Mouse (Mus musculus) T-helper 2 cell (primary cell): ENCODE measurements around the gene Xkrx.
"Not testable (repeated sequence)": the region's sequence is repeated elsewhere in the genome, so short reads cannot be mapped to it uniquely, and the experiment has no call there.

ENCODE experiments used
- in situ Hi-C: fragments of 300-600 bp; cut with MboI, MseI; formaldehyde crosslinking; loops from one replicate; pipeline ENCODE4 v1.15.1; 2025; ENCODE audit warnings: high pct_unique_total_duplicates

Xkrx gene

DNA sequence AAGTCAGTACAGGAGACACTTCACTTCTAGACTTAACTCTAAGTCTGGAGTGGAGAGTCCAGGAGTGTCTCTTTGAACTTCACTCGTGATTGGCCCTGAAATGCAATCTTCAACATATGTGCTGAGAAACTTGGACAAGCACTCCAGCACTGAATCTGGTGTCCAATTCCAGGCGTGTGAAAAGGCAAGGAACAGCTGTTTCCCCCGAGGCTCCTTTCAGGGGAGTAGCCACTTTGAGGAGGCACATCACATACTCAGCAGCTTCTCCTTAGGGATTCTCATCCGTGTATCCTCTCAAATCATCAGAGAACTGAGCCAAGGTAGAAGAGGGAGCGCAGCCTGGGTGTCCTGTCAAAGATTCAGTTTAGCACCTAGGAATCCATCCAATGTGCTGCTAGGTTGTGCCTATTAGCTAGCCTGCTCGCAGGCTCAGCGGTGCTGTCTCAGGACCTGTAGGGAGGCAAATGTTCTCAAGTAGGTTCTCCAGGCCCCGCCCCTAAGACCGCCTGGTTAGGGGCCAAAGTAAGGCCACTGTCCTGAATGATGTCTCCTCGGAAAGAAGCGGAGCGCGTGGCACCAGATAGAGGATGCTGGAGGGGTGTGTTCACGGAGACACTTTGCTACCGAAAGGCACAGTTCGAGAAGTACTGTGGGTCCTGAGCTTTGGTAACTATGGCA is at the start of gene Xkrx:
Xkrx (minus strand) TSS at position 34 of the 678 bp plus-strand sequence.
- in situ Hi-C loops: no loop called here

DNA sequence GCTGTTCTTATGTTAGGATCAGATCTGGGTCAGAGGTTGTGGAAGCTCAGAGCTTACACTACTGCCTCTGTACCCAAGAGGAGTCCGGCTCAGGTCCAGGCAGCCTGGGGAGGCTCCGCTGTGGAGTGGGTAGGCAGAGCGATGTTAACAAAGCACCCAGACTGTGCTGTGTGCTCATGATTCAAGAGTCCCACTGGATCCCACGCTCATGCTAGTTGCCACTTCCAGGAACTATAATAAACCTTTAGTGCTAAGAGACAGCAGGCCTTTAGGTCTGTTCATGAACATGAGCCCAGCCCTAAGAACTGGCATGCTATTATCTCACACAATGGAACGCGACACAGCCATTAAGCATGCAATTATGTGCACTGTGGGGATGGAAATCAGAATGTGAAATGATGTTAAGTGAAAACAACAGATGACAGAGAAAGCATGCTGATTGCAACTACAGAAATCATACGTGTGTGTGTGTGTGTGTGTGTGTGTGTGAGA is 49.3 kb upstream of the Xkrx start:
- in situ Hi-C loops: no loop called here

DNA sequence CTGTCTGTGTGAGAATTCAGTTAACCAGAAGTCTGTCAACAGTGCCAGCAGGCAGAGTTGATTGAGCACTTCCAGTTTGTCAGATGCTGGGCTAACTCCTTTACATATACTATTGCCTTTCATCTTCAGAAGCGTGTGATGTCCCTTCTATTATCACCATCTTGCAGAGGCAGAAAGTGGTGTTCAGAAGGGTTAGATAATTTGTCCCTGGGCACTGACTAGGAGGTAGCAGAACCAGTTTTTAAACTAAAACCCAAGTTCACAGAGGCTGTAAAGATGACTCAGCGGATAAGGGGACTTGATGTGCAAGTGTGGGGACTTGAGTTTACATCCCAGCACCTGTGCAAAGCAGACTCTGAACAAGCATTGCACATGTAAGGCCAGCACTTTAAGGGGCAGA is 46.6 kb upstream of the Xkrx start:
- in situ Hi-C loops: no loop called here

DNA sequence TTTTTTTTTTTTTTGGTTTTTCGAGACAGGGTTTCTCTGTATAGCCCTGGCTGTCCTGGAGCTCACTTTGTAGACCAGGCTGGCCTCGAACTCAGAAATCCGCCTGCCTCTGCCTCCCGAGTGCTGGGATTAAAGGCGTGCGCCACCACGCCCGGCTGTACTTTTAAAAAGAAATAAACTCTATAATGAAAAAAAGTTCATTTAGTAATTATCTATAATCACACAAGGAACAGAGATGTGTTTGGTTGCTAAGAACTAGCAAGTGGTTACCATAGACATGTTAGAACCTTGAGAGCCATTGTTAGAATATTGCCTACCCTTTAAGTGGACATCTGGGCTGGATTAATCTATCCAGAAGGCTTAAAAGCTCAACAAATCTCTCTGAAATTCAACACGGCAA is 25.3 kb upstream of the Xkrx start, which contains the start of gene Arl13a:
Arl13a (plus strand) TSS at position 301 of the 400 bp plus-strand sequence.
- in situ Hi-C loops: not testable (repeated sequence)

- in situ Hi-C loops: no loop called here
Observed at GRCm38 (mm10) chrX:134174699-134175098, 12.8 kb upstream of the Xkrx start.

DNA sequence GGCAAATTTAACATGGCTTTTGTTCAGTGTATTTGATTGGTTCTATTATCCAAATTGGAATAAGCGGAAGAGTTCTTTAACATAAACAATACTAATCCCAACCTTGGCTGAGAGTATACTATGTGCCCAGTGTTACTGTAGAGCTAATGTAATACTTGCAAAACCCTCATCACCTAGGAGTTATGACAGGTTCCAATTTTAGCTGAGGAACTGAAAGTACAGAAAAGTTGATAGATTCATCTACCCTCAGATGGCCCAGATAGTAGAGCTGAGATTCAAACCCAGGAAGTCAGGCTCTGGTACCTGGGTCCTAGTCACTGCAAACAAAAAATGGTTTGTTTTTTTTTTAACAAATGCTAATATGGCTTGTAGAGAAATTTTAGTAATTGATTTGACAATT is 8.7 kb upstream of the Xkrx start:
- in situ Hi-C loops: no loop called here

- in situ Hi-C loops: no loop called here
Observed at GRCm38 (mm10) chrX:134163484-134163883, 1.6 kb upstream of the Xkrx start.

GRCm38 (mm10) chrX:134162826-134163225 is 950 bp upstream of the Xkrx start:
- in situ Hi-C loops: no loop called here

DNA sequence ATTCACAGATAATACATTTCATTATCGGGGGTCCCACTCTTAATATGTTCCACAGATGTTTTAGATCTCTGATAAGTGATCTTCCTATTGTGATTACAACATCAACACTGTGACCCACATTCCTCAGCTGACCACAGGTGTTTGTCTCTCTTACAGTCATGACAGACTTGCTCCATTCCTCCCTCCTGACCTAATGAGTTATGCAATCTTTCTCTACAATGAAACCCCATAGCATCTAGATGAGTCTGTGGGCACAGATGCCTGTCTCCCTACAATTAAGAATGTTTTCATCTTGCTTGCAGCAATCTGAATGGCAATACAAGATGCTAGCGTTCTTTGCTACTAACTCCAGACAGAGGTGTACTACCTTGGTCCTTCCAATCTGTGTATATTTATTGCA is 1.4 kb downstream of the Xkrx start:
- in situ Hi-C loops: no loop called here

GRCm38 (mm10) chrX:134158151-134158550 is 3.7 kb downstream of the Xkrx start:
- in situ Hi-C loops: no loop called here

DNA sequence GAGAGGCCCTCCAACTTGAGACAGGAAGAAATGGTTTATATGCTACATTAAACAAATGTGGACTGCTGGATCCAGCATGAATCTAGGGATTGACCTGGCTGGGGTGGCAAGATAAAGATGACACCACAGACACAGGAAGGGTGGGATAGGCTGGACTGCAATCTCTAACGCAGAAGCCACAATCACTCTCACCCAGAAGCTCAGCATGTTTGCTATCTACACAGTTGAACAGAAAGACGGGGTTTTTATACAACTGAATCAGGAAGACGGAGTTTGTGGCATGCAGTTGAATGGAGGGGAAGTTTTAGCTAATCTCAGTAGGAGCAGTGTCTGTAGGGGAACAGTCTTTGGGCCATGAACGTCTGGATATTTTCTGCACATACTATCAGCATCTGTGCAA is 19.9 kb downstream of the Xkrx start:
- in situ Hi-C loops: no loop called here

DNA sequence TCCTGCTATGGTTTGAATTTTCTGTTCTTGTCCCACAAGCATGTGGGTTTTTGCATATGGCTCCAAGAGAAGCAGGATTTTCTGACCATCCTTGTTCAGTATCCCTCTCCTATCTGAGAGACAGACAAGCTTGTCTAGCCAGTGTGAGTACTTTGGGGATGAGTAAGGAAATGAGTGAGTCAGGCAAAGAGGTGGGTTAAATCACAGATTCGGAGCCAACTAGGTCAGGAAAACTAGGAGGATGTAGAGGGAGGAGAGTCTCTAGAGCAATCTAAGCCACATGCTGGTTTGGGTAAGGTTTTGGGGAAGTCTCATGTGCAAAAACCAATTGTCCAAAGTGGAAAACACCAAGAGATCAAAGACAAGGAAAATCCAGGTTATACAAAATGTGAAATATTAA is 20.3 kb downstream of the Xkrx start:
- in situ Hi-C loops: no loop called here

GRCm38 (mm10) chrX:134140024-134140423 is 21.9 kb downstream of the Xkrx start:
- in situ Hi-C loops: no loop called here

- in situ Hi-C loops: no loop called here
Observed at GRCm38 (mm10) chrX:134133821-134134220, 28.1 kb downstream of the Xkrx start.

GRCm38 (mm10) chrX:134132295-134132694 is 29.6 kb downstream of the Xkrx start:
- in situ Hi-C loops: no loop called here

DNA sequence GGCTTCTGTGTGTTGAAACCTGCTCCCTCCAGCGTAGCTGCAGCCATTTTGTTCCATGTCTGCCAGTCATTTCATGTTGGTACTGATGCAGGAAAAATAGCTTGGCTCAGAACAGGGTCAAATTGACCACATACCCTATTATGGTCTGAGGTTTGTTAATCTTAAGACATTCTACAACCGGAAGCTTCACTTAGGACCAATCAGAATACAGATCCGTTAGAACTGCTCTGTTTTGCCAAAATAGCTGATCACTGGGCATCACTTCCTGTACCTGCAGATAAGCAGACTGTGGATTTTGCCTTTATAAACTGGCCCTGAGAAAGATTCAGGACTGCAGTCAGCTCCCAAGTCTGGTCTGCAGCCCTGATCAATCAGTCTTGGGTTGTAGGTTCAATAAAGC is 33.3 kb downstream of the Xkrx start:
- in situ Hi-C loops: no loop called here

DNA sequence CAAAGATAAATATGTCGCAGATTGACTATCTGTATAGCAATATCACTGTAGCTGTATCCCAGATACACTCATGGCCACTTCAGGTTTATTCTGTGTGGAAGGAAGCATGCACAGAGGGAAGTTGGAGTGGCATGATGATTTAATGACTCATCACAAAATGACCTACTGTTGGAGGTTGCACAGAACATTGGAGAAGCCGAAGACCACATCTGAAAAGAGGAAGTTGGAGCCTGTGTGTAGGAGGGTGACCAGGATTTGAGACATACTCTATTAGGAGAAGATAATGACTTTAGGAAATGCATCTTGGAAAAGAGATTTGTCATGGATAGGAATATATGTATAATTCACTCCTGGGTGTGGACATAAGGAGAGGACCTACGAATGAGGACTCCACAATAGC is 45.5 kb downstream of the Xkrx start:
- in situ Hi-C loops: no loop called here

- in situ Hi-C loops: no loop called here
Observed at GRCm38 (mm10) chrX:134111767-134112166, 50.1 kb downstream of the Xkrx start.

- in situ Hi-C loops: no loop called here
Observed at GRCm38 (mm10) chrX:134102641-134103040, 59.2 kb downstream of the Xkrx start.
